Comparison of ENCODE assay signal across 14 mouse cellular contexts in the genomic region with DNA sequence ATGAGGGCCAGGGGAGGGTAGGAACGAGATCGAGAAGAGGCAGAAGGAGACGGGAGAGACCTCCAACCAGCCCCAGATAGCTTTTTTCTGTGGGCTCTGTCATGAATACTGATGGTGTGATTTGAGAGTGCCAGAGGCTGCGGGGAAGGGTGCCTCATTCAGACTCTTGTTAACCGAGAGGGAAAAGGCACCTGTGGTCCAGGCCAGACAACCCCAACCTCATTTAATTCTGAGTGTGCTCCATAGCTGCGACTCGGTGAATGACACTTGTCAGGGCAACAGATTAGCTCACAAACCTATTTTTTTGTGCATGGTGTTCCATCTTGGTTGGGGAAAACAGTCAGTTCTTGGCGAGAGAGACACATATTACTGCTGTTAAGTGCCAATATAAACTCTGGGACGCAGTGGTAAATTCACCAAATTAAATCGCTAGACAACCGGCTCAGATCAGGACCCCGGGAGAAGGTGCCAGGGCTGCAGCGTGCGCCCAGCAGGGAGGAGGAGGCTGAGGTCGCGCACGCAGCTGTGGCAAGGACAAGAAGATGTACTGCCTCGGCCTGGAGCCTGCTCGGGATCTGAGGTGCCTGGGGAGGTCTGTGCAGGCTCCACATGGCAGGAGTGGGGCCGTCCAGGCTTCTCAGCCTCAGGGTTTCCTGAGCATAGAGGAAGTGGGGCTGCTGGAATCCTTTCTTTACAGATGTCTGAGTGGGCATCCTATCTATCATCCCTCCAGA.
A peak's percentile ranks its signal among the peaks of the same experiment; 100 is the strongest.
DNase-seq lines count a peak whose midpoint lies in the region; ATAC-seq and TF ChIP-seq lines count a peak whose summit lies in the region.
"Had no signal": no experiment of that assay in that cellular context is flagged by ENCODE, and none has a peak within 500 bp of the region (broad histone marks: within the 10 kb centered on the region; RNA-seq: fewer than 3 reads in every experiment).

No protein-coding gene starts in this region.

- peak overlapping the region; percentile 42; the same call in 1 of the 2 replicates for H3K9ac ChIP-seq in heart, embryonic 13.5 days
- H3K9ac ChIP-seq in midbrain, postnatal 0 days (replicated peaks; ENCODE audit: low read length, poor library complexity, severe bottlenecking): no peak overlapping the region
- H3K9ac ChIP-seq in hindbrain, postnatal 0 days (replicated peaks; ENCODE audit: low read length): no peak overlapping the region

- DNase-seq in heart, postnatal 14 days: no peak
- no peak for DNase-seq in midbrain, embryonic 10.5 days (ENCODE audit: low spot score)
- DNase-seq in midbrain, postnatal 0 days (ENCODE audit: low spot score): no peak
- no peak for DNase-seq in hindbrain, postnatal 0 days (ENCODE audit: low spot score)
- no peak for DNase-seq in adipocyte (ENCODE audit: low spot score)
- DNase-seq in frontal cortex, postnatal 14 days (ENCODE audit: low spot score in 2 of 2): no peak
- no peak for DNase-seq in ovary, postnatal 14 days (ENCODE audit: low spot score)
- DNase-seq: adrenal gland, postnatal 25 days; cerebellum, adult 11-12 months; kidney, adult 8-10 months; liver; thymus, adult 2 months had no signal

- H3K27me3 ChIP-seq in heart, embryonic 13.5 days (replicated peaks): no peaks in the 10 kb centered on the region
- no peaks in the 10 kb centered on the region for H3K27me3 ChIP-seq in midbrain, embryonic 10.5 days (ENCODE audit: low read depth, poor library complexity, severe bottlenecking)
- no peaks in the 10 kb centered on the region for H3K27me3 ChIP-seq in midbrain, postnatal 0 days (ENCODE audit: insufficient read depth, low read length)
- H3K27me3 ChIP-seq in hindbrain, postnatal 0 days (ENCODE audit: insufficient read depth, low read length): no peaks in the 10 kb centered on the region

- no peaks in the 10 kb centered on the region for H3K36me3 ChIP-seq in heart, embryonic 13.5 days
- H3K36me3 ChIP-seq in midbrain, embryonic 10.5 days: peaks cover 28% of the 10 kb centered on the region
- H3K36me3 ChIP-seq in midbrain, postnatal 0 days (ENCODE audit: insufficient read depth, low read length): no peaks in the 10 kb centered on the region
- no peaks in the 10 kb centered on the region for H3K36me3 ChIP-seq in hindbrain, postnatal 0 days (ENCODE audit: insufficient read depth, low read length)

- H3K9me3 ChIP-seq in heart, embryonic 13.5 days: no peaks in the 10 kb centered on the region
- H3K9me3 ChIP-seq in midbrain, embryonic 10.5 days (replicated peaks): no peaks in the 10 kb centered on the region
- no peaks in the 10 kb centered on the region for H3K9me3 ChIP-seq in midbrain, postnatal 0 days (ENCODE audit: low read length)
- no peaks in the 10 kb centered on the region for H3K9me3 ChIP-seq in hindbrain, postnatal 0 days (ENCODE audit: low read length)
- H3K9me3 ChIP-seq: embryonic facial prominence, embryonic 10.5 days had no signal

- H3K4me1 ChIP-seq in heart, embryonic 13.5 days: peaks cover 78% of the 10 kb centered on the region
- peaks cover 86% of the 10 kb centered on the region for H3K4me1 ChIP-seq in midbrain, embryonic 10.5 days
- H3K4me1 ChIP-seq in midbrain, postnatal 0 days (ENCODE audit: insufficient read depth, low read length): peaks cover 18% of the 10 kb centered on the region
- peaks cover 43% of the 10 kb centered on the region for H3K4me1 ChIP-seq in hindbrain, postnatal 0 days (ENCODE audit: insufficient read depth, low read length)

- 68% methylated on average over 20 of the region's 20 CpGs for WGBS in heart, embryonic 13.5 days
- 74% methylated on average over 20 of the region's 20 CpGs for WGBS in midbrain, embryonic 10.5 days
- WGBS in midbrain, postnatal 0 days: 32% methylated on average over 20 of the region's 20 CpGs
- 19% methylated on average over 20 of the region's 20 CpGs for WGBS in hindbrain, postnatal 0 days

- H3K27ac ChIP-seq in heart, embryonic 13.5 days (replicated peaks): peak overlapping the region; percentile 87
- H3K27ac ChIP-seq in midbrain, embryonic 10.5 days (replicated peaks): peak overlapping the region; percentile 69
- H3K27ac ChIP-seq in midbrain, postnatal 0 days (ENCODE audit: low read depth, low read length): no peak overlapping the region; the same call in 1 of the 2 replicates
- peak overlapping the region; percentile 60 for H3K27ac ChIP-seq in hindbrain, postnatal 0 days
- H3K27ac ChIP-seq: embryonic facial prominence, embryonic 10.5 days had no signal

- no peak overlapping the region for H3K4me2 ChIP-seq in heart, embryonic 13.5 days
- H3K4me2 ChIP-seq in midbrain, postnatal 0 days (ENCODE audit: low read depth, low read length, poor library complexity, severe bottlenecking): no peak overlapping the region
- no peak overlapping the region for H3K4me2 ChIP-seq in hindbrain, postnatal 0 days (ENCODE audit: low read depth, low read length)

- ATAC-seq in heart, embryonic 13.5 days (ENCODE audit: extremely low read depth, insufficient number of reproducible peaks, low FRiP score, low TSS enrichment): no peak
- ATAC-seq in midbrain, postnatal 0 days (ENCODE audit: low FRiP score): no peak
- ATAC-seq in hindbrain, postnatal 0 days: no peak

- TF ChIP-seq CTCF in midbrain, postnatal 0 days (IDR thresholded peaks at IDR 0.05): no peak
- TF ChIP-seq CTCF in hindbrain, postnatal 0 days (IDR thresholded peaks at IDR 0.05; ENCODE audit: low read depth): no peak

- no peak overlapping the region for H3K4me3 ChIP-seq in heart, embryonic 13.5 days
- no peak overlapping the region for H3K4me3 ChIP-seq in midbrain, embryonic 10.5 days
- H3K4me3 ChIP-seq in midbrain, postnatal 0 days (ENCODE audit: low read depth, low read length): no peak overlapping the region
- H3K4me3 ChIP-seq in hindbrain, postnatal 0 days (ENCODE audit: low read length): no peak overlapping the region
- H3K4me3 ChIP-seq: embryonic facial prominence, embryonic 10.5 days had no signal

- intact Hi-C loops in heart, postnatal 14 days (cut with DNase I): no loop called here
